In genomic region chr12:86181320-86181751, GRCm38 (mm10) we compare ENCODE assay signal across 14 mouse cellular contexts.
DNase-seq lines count a peak whose midpoint lies in the region; ATAC-seq and TF ChIP-seq lines count a peak whose summit lies in the region.
"Had no signal": no experiment of that assay in that cellular context is flagged by ENCODE, and none has a peak within 500 bp of the region (broad histone marks: within the 10 kb centered on the region; RNA-seq: fewer than 3 reads in every experiment).

No protein-coding gene starts in this region.

- TF ChIP-seq EP300 in heart, adult 2 months (IDR thresholded peaks at IDR 0.05; ENCODE audit: insufficient read depth, low read depth, low read length) = no peak

- 17% methylated on average over 8 of the region's 8 CpGs for WGBS in embryonic facial prominence, embryonic 14.5 days
- 15% methylated on average over 8 of the region's 8 CpGs for WGBS in hindbrain, embryonic 14.5 days
- WGBS in midbrain, postnatal 0 days = 21% methylated on average over 8 of the region's 8 CpGs
- WGBS in heart, adult 2 months = 40% methylated on average over 8 of the region's 8 CpGs
- 25% methylated on average over 8 of the region's 8 CpGs for WGBS in liver, embryonic 12.5 days (ENCODE audit: insufficient replicate concordance)

- no peak for TF ChIP-seq CTCF in midbrain, postnatal 0 days (IDR thresholded peaks at IDR 0.05)
- TF ChIP-seq CTCF in heart, adult 2 months (IDR thresholded peaks at IDR 0.05) = no peak

- peaks cover 2% of the 10 kb centered on the region; the same call in 1 of the 2 replicates for H3K4me1 ChIP-seq in embryonic facial prominence, embryonic 14.5 days (ENCODE audit: control insufficient read depth, insufficient read depth, low read length)
- H3K4me1 ChIP-seq in hindbrain, embryonic 14.5 days (replicated peaks; ENCODE audit: control insufficient read depth, insufficient read depth, low read length) = peaks cover 23% of the 10 kb centered on the region
- peaks cover 10% of the 10 kb centered on the region; the same call in 1 of the 2 replicates for H3K4me1 ChIP-seq in midbrain, postnatal 0 days (ENCODE audit: insufficient read depth, low read length)
- no peaks in the 10 kb centered on the region for H3K4me1 ChIP-seq in heart, adult 2 months (ENCODE audit: control insufficient read depth, insufficient read depth, low read length)
- H3K4me1 ChIP-seq in liver, embryonic 12.5 days = no peaks in the 10 kb centered on the region
- H3K4me1 ChIP-seq: stomach, embryonic 15.5 days had no signal

- H3K9ac ChIP-seq in embryonic facial prominence, embryonic 14.5 days (ENCODE audit: low read depth, low read length) = no peak overlapping the region
- no peak overlapping the region for H3K9ac ChIP-seq in hindbrain, embryonic 14.5 days
- no peak overlapping the region for H3K9ac ChIP-seq in midbrain, postnatal 0 days (replicated peaks; ENCODE audit: low read length, poor library complexity, severe bottlenecking)
- H3K9ac ChIP-seq in heart, adult 2 months (ENCODE audit: low read depth, low read length) = no peak overlapping the region
- H3K9ac ChIP-seq in liver, embryonic 12.5 days = no peak overlapping the region
- H3K9ac ChIP-seq: stomach, embryonic 15.5 days had no signal

- H3K79me2 ChIP-seq in heart, adult 2 months (replicated peaks; ENCODE audit: control insufficient read depth, insufficient read depth, low read length) = no peaks in the 10 kb centered on the region

- H3K4me2 ChIP-seq in embryonic facial prominence, embryonic 14.5 days (ENCODE audit: low read depth, low read length) = no peak overlapping the region
- H3K4me2 ChIP-seq in hindbrain, embryonic 14.5 days (replicated peaks) = no peak overlapping the region
- no peak overlapping the region for H3K4me2 ChIP-seq in midbrain, postnatal 0 days (ENCODE audit: low read depth, low read length, poor library complexity, severe bottlenecking)
- H3K4me2 ChIP-seq in liver, embryonic 12.5 days = no peak overlapping the region
- H3K4me2 ChIP-seq: heart, embryonic 11.5 days; stomach, embryonic 15.5 days had no signal

- intact Hi-C loops in heart, adult 2 months (cut with DNase I) = no loop called here

- H3K9me3 ChIP-seq in embryonic facial prominence, embryonic 14.5 days (ENCODE audit: control insufficient read depth, low read length) = no peaks in the 10 kb centered on the region
- no peaks in the 10 kb centered on the region for H3K9me3 ChIP-seq in hindbrain, embryonic 14.5 days (ENCODE audit: control insufficient read depth, low read length)
- no peaks in the 10 kb centered on the region for H3K9me3 ChIP-seq in midbrain, postnatal 0 days (ENCODE audit: low read length)
- no peaks in the 10 kb centered on the region for H3K9me3 ChIP-seq in liver, embryonic 12.5 days (replicated peaks)
- H3K9me3 ChIP-seq: stomach, embryonic 15.5 days had no signal

- H3K27me3 ChIP-seq in embryonic facial prominence, embryonic 14.5 days (replicated peaks; ENCODE audit: control insufficient read depth, insufficient read depth, low read length) = no peaks in the 10 kb centered on the region
- H3K27me3 ChIP-seq in hindbrain, embryonic 14.5 days (ENCODE audit: control insufficient read depth, insufficient read depth, low read length) = 0 out of 2 replicates have a peak, but pooled peaks cover 2% of the 10 kb centered on the region
- H3K27me3 ChIP-seq in midbrain, postnatal 0 days (ENCODE audit: insufficient read depth, low read length) = no peaks in the 10 kb centered on the region
- H3K27me3 ChIP-seq in heart, adult 2 months (ENCODE audit: control insufficient read depth, insufficient read depth, low read length) = no peaks in the 10 kb centered on the region
- H3K27me3 ChIP-seq in liver, embryonic 12.5 days (replicated peaks) = no peaks in the 10 kb centered on the region
- H3K27me3 ChIP-seq: CH12.LX; stomach, embryonic 15.5 days had no signal

- H3K27ac ChIP-seq in embryonic facial prominence, embryonic 14.5 days (replicated peaks; ENCODE audit: low read depth, low read length) = no peak overlapping the region
- no peak overlapping the region for H3K27ac ChIP-seq in hindbrain, embryonic 14.5 days
- no peak overlapping the region for H3K27ac ChIP-seq in midbrain, postnatal 0 days (ENCODE audit: low read depth, low read length)
- no peak overlapping the region for H3K27ac ChIP-seq in heart, adult 2 months
- H3K27ac ChIP-seq in liver, embryonic 12.5 days = no peak overlapping the region
- H3K27ac ChIP-seq: stomach, embryonic 15.5 days had no signal

- no peaks in the 10 kb centered on the region for H3K36me3 ChIP-seq in embryonic facial prominence, embryonic 14.5 days (ENCODE audit: control insufficient read depth, insufficient read depth, low read length)
- no peaks in the 10 kb centered on the region for H3K36me3 ChIP-seq in hindbrain, embryonic 14.5 days (replicated peaks; ENCODE audit: control insufficient read depth, insufficient read depth)
- no peaks in the 10 kb centered on the region for H3K36me3 ChIP-seq in midbrain, postnatal 0 days (ENCODE audit: insufficient read depth, low read length)
- H3K36me3 ChIP-seq in heart, adult 2 months (ENCODE audit: control insufficient read depth, insufficient read depth, low read length) = no peaks in the 10 kb centered on the region
- no peaks in the 10 kb centered on the region for H3K36me3 ChIP-seq in liver, embryonic 12.5 days
- H3K36me3 ChIP-seq: stomach, embryonic 15.5 days had no signal

- ATAC-seq in embryonic facial prominence, embryonic 14.5 days (ENCODE audit: low read depth) = peak; percentile 53; the same call in 1 of the 2 replicates
- peak; percentile 53 for ATAC-seq in hindbrain, embryonic 14.5 days (ENCODE audit: low FRiP score)
- ATAC-seq in midbrain, postnatal 0 days (ENCODE audit: low FRiP score) = peak; percentile 27
- ATAC-seq in liver, embryonic 12.5 days = no peak
- ATAC-seq: activated CD4-positive, CD25-positive, alpha-beta regulatory T cell, adult 4 months had no signal

- no peak for TF ChIP-seq POLR2A in heart, adult 2 months (IDR thresholded peaks at IDR 0.05; ENCODE audit: insufficient read depth, low read depth, low read length)

- no peak overlapping the region for H3K4me3 ChIP-seq in embryonic facial prominence, embryonic 14.5 days (ENCODE audit: low read depth, low read length)
- no peak overlapping the region for H3K4me3 ChIP-seq in hindbrain, embryonic 14.5 days (replicated peaks; ENCODE audit: low read length)
- H3K4me3 ChIP-seq in midbrain, postnatal 0 days (ENCODE audit: low read depth, low read length) = no peak overlapping the region
- H3K4me3 ChIP-seq in heart, adult 2 months = no peak overlapping the region
- no peak overlapping the region for H3K4me3 ChIP-seq in liver, embryonic 12.5 days
- H3K4me3 ChIP-seq: stomach, embryonic 15.5 days had no signal

- peak; percentile 51 for DNase-seq in R1 (ENCODE audit: low read depth, low spot score)
- peak; percentile 20 for DNase-seq in embryonic facial prominence, embryonic 14.5 days (ENCODE audit: low spot score)
- no peak for DNase-seq in hindbrain, embryonic 14.5 days (ENCODE audit: low spot score)
- peak; percentile 66 for DNase-seq in midbrain, postnatal 0 days (ENCODE audit: low spot score)
- no peak for DNase-seq in kidney, postnatal 25 days
- DNase-seq in heart, adult 2 months = no peak
- no peak for DNase-seq in frontal cortex, postnatal 14 days (ENCODE audit: low spot score in 2 of 2)
- DNase-seq: lung, adult 2 months; right cerebral cortex, postnatal 14 days had no signal

Comparison
In these comparisons a context has a peak if more than half of its experiments do, and no peak if none do; other contexts are left out.
1. DNase-seq: peak in R1 (single experiment), embryonic facial prominence, embryonic 14.5 days (single experiment) and midbrain, postnatal 0 days (single experiment); none in hindbrain, embryonic 14.5 days (single experiment), kidney, postnatal 25 days (0 of 2), heart, adult 2 months (0 of 2) and frontal cortex, postnatal 14 days (0 of 2).